Comparison of ENCODE assay signal across 15 mouse cellular contexts in the genomic region with DNA sequence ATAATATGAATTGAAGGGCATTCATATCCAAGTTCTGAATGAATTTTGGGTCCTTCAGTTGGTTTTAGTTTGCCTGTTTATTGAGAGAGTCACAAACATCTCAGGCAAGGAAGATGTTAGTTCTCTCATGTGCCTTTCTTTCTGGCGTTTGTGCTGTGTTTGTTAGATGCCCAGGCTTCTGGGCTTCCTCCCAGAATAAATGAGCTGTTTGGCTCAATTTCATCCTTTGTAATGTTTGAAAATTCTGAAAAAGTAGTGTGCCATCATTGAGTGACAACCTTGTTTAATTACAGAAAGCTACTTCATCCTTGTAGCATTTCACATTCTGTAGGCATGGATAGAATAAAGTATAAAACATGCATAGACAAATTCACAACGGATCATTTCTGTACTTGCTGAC.
DNase-seq lines count a peak whose midpoint lies in the region; ATAC-seq lines count a peak whose summit lies in the region.
"Had no signal": no experiment of that assay in that cellular context is flagged by ENCODE, and none has a peak within 500 bp of the region (broad histone marks: within the 10 kb centered on the region; RNA-seq: fewer than 3 reads in every experiment).

No protein-coding gene starts in this region.

- DNase-seq in cerebellum, adult 9-10 months: peak; percentile 76
- DNase-seq in cerebellum, postnatal 4 days (ENCODE audit: low spot score in 2 of 2): no peak
- no peak for DNase-seq in frontal cortex, postnatal 10 days (ENCODE audit: low spot score in 2 of 2)
- peak; percentile 7 for DNase-seq in Muller cell, postnatal 12 days (ENCODE audit: inconsistent ontology term)
- peak; percentile 80 for DNase-seq in brain, adult 2 months (ENCODE audit: low read depth, low spot score)
- DNase-seq in lung, postnatal 36 days: no peak
- DNase-seq: adrenal gland, adult 8-10 months; adrenal gland, postnatal 36 days; gastrocnemius, postnatal 10 days; heart, adult 2 months; heart, postnatal 14 days; kidney, adult 11 months; kidney, adult 9 months had no signal

- peak; percentile 50 for ATAC-seq in frontal cortex, adult (ENCODE audit: low TSS enrichment)
- ATAC-seq: hindbrain, postnatal 0 days had no signal

Comparison
In these comparisons a context has a peak if more than half of its experiments do, and no peak if none do; other contexts are left out.
1. DNase-seq: peak in cerebellum, adult 9-10 months (single experiment), Muller cell, postnatal 12 days (single experiment) and brain, adult 2 months (single experiment); none in cerebellum, postnatal 4 days (0 of 2), frontal cortex, postnatal 10 days (0 of 2) and lung, postnatal 36 days (single experiment).